Mouse (Mus musculus): ENCODE data around the gene Fam84b. TPM values are rescaled to one million over a fixed set of nuclear protein-coding genes. Genes with fewer than 3 reads are reported as not detected.
A peak's percentile ranks its signal among the peaks of the same experiment; 100 is the strongest.

Fam84b gene
- polyA plus RNA-seq, 1 experiment from 2014 or later = 11.4 TPM

GRCm38 (mm10) chr15:60837719-60838118, 15.9 kb downstream of the Fam84b start:
- DNase-seq (ENCODE audit: low spot score) (no peak), ATAC-seq (replicated peaks; ENCODE audit: low FRiP score) (no peak)
- H3K4me1 ChIP-seq (replicated peaks; ENCODE audit: control insufficient read depth, insufficient read depth, low read length) = peaks cover 23% of the 10 kb centered on the region
- H3K9me3 ChIP-seq (ENCODE audit: control insufficient read depth, low read length) = no peaks in the 10 kb centered on the region
- no peak overlapping the region for H3K9ac ChIP-seq (ENCODE audit: low read depth, low read length)
- 79% methylated on average over 9 of the region's 9 CpGs for WGBS
- no peak overlapping the region for H3K4me3 ChIP-seq (ENCODE audit: low read depth, low read length)
- H3K4me2 ChIP-seq = no peak overlapping the region
- no peak overlapping the region for H3K27ac ChIP-seq (ENCODE audit: low read depth, low read length)
- no peaks in the 10 kb centered on the region for H3K27me3 ChIP-seq (replicated peaks; ENCODE audit: control insufficient read depth, insufficient read depth, low read length)
- H3K36me3 ChIP-seq (ENCODE audit: control insufficient read depth, insufficient read depth, low read length) = no peaks in the 10 kb centered on the region

DNA sequence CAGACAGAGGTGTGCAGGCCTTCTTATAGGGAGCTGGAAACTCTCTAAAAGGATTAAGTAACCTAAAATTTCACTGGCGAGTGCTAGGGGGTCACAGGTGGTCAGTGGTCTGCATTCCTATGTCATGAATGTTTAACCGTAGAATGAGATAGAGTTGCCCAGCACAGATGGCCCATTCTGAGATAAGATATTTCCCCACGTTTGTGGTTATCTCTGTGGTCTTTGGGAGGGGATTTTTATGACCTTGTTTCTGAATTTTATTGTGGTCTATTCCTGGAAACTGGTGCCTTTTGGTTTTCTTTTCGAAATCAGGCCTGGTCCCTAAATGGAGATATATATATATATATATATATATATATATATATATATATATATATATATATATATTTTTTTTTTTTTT, 17.3 kb downstream of the Fam84b start:
- Histone ChIP-seq H3K27ac (ENCODE audit: low read depth, low read length) (no peak overlapping the region), H3K9me3 (ENCODE audit: control insufficient read depth, low read length) (no peaks in the 10 kb centered on the region), H3K36me3 (ENCODE audit: control insufficient read depth, insufficient read depth, low read length) (no peaks in the 10 kb centered on the region), H3K4me2 (no peak overlapping the region), H3K9ac (ENCODE audit: low read depth, low read length) (no peak overlapping the region), H3K4me1 (replicated peaks; ENCODE audit: control insufficient read depth, insufficient read depth, low read length) (peaks cover 23% of the 10 kb centered on the region), H3K27me3 (replicated peaks; ENCODE audit: control insufficient read depth, insufficient read depth, low read length) (no peaks in the 10 kb centered on the region), H3K4me3 (ENCODE audit: low read depth, low read length) (no peak overlapping the region)
- WGBS = 18% methylated on average over 4 of the region's 4 CpGs
- DNase-seq (ENCODE audit: low spot score) (no peak), ATAC-seq (replicated peaks; ENCODE audit: low FRiP score) (no peak)

DNA sequence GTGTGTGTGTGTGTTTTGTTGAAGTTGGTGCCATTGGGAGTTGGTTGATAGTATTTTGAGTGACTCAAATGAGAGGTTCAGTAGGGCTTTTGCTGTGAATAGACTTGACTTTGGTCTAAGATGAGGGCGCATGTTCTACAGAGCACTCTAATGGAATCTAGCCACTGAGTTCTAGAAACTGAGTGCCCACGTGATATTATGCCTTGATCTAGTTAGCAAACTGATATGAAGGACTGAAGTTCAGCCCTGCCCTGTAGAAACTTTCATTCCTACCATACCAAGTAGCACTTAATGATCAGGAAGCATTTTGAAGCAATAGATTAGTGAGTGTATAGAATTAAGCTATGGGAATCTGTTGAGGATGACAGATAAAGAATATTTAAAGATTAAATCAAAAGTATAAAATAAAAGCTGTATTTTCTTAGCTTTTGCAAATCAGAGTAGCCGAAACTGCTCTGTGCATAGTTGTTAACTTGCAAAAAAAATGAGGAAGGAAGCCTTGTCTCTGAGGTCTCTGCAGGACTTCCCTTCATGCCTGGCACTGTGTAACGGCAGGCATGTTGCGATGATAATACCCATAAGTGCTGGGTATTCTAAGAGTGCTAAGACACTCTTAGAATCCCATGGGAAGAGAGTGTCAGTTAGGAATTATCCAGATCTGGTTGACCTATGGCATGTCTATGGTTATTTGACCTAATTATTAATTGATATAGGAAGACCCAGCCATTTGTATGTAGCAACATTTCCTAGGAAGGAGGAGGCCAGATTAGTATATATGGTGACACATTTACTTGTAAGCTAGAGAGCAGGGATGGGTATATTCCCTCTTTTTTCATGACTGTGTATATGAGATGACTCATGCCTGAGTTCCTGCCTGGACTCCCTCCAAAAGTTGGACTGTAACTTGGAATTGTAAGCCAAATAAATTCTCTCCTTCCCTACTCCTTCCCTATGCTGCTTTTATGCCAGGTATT, 18.7 kb downstream of the Fam84b start:
- H3K27ac ChIP-seq (ENCODE audit: low read depth, low read length) = no peak overlapping the region
- H3K9ac ChIP-seq (ENCODE audit: low read depth, low read length) = no peak overlapping the region
- ATAC-seq (replicated peaks; ENCODE audit: low FRiP score) (no peak), DNase-seq (ENCODE audit: low spot score) (no peak)
- WGBS = 52% methylated on average over 5 of the region's 5 CpGs
- no peak overlapping the region for H3K4me2 ChIP-seq
- H3K4me3 ChIP-seq (ENCODE audit: low read depth, low read length) = no peak overlapping the region
- H3K4me1 ChIP-seq (replicated peaks; ENCODE audit: control insufficient read depth, insufficient read depth, low read length) = peaks cover 10% of the 10 kb centered on the region
- H3K27me3 ChIP-seq (replicated peaks; ENCODE audit: control insufficient read depth, insufficient read depth, low read length) = no peaks in the 10 kb centered on the region
- no peaks in the 10 kb centered on the region for H3K36me3 ChIP-seq (ENCODE audit: control insufficient read depth, insufficient read depth, low read length)
- H3K9me3 ChIP-seq (ENCODE audit: control insufficient read depth, low read length) = no peaks in the 10 kb centered on the region

- Histone ChIP-seq H3K27ac (ENCODE audit: low read depth, low read length) (no peak overlapping the region; the same call in 1 of the 2 replicates), H3K4me3 (ENCODE audit: low read depth, low read length) (no peak overlapping the region), H3K9ac (ENCODE audit: low read depth, low read length) (no peak overlapping the region), H3K9me3 (ENCODE audit: control insufficient read depth, low read length) (no peaks in the 10 kb centered on the region), H3K4me1 (replicated peaks; ENCODE audit: control insufficient read depth, insufficient read depth, low read length) (0 out of 2 replicates have a peak, but pooled peaks cover 4% of the 10 kb centered on the region), H3K36me3 (ENCODE audit: control insufficient read depth, insufficient read depth, low read length) (no peaks in the 10 kb centered on the region), H3K4me2 (no peak overlapping the region), H3K27me3 (replicated peaks; ENCODE audit: control insufficient read depth, insufficient read depth, low read length) (no peaks in the 10 kb centered on the region)
- WGBS = 25% methylated on average over 2 of the region's 2 CpGs
- ATAC-seq (replicated peaks; ENCODE audit: low FRiP score) = no peak
- DNase-seq (ENCODE audit: low spot score) = no peak
Observed at GRCm38 (mm10) chr15:60833476-60834218, 19.9 kb downstream of the Fam84b start.

DNA sequence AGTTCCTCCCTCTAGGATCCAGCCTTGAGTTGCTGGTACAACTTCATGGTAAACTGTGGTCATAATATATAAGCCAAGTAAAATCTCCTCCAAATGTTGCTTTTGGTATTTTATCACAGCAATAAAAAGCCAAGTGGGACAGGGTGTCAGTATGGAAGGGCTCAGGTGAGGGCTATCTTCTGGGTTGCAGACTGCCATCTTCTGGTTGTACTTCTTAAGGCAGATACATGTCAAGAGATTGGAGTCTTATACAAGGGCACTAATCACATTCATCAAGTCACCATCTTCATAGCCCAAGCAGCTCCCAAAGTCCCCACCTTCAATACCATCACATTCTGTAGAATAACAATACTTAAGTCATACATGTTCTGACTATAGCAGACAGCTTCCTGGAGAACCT, 21.0 kb downstream of the Fam84b start:
- no peak overlapping the region for H3K27ac ChIP-seq (ENCODE audit: low read depth, low read length)
- ATAC-seq (replicated peaks; ENCODE audit: low FRiP score) = no peak
- H3K36me3 ChIP-seq (ENCODE audit: control insufficient read depth, insufficient read depth, low read length) = no peaks in the 10 kb centered on the region
- H3K9me3 ChIP-seq (ENCODE audit: control insufficient read depth, low read length) = no peaks in the 10 kb centered on the region
- no peaks in the 10 kb centered on the region for H3K27me3 ChIP-seq (replicated peaks; ENCODE audit: control insufficient read depth, insufficient read depth, low read length)
- no peak overlapping the region for H3K9ac ChIP-seq (ENCODE audit: low read depth, low read length)
- no peak overlapping the region for H3K4me2 ChIP-seq
- 0 out of 2 replicates have a peak, but pooled peaks cover 4% of the 10 kb centered on the region for H3K4me1 ChIP-seq (replicated peaks; ENCODE audit: control insufficient read depth, insufficient read depth, low read length)
- no peak overlapping the region for H3K4me3 ChIP-seq (ENCODE audit: low read depth, low read length)
- DNase-seq (ENCODE audit: low spot score) = no peak

DNA sequence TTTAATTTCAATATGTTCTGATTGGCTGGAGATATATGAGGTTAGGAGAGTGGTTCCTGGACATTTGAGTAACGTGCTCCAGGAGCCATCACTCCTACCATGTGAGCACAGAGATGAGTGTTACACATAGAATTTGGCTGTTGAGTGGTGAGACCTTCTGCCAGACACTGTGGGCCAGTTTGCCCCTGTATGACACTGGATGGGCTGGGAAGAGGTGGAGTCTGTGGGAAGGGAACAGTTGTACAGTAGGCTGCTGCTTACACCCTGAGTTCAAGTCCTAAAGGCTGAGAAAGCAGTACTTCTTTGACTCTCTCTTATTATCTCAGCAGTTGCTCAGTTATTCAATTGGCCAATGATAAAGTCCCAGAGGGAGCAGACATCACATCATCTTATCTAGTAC, 27.4 kb downstream of the Fam84b start:
- no peaks in the 10 kb centered on the region for H3K27me3 ChIP-seq (replicated peaks; ENCODE audit: control insufficient read depth, insufficient read depth, low read length)
- no peak overlapping the region for H3K4me3 ChIP-seq (ENCODE audit: low read depth, low read length)
- H3K4me1 ChIP-seq (replicated peaks; ENCODE audit: control insufficient read depth, insufficient read depth, low read length) = peaks cover 2% of the 10 kb centered on the region; the same call in 1 of the 2 replicates
- no peaks in the 10 kb centered on the region for H3K36me3 ChIP-seq (ENCODE audit: control insufficient read depth, insufficient read depth, low read length)
- H3K4me2 ChIP-seq = no peak overlapping the region
- H3K27ac ChIP-seq (ENCODE audit: low read depth, low read length) = no peak overlapping the region
- H3K9ac ChIP-seq (ENCODE audit: low read depth, low read length) = no peak overlapping the region
- DNase-seq (ENCODE audit: low spot score) (no peak), ATAC-seq (replicated peaks; ENCODE audit: low FRiP score) (no peak)
- no peaks in the 10 kb centered on the region for H3K9me3 ChIP-seq (ENCODE audit: control insufficient read depth, low read length)
- WGBS = 43% methylated on average over 1 of the region's 1 CpGs

DNA sequence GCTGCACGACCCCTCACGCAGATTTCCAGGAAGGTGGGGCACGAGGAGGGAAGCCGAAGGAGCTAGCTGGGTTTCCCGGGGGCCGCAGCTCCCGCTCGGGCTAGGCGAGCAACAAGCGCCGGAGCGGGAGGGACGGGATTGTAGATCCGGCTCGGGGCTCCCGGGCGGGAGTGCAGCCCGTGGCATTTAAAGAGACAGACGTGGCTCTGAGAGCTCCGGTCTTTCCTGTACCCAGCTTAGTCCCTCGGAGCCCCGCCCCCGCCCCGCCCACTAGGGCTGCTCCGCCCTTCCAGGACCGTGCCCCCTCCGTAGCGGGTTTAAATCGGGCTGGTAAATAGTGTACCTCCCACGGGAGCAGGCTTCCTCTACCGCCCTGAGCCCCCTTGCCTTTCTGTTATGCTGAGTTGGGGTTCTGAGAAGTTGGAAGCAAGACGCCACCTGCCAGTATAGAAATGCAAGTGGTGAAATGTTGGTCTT, 28.8 kb downstream of the Fam84b start:
- Histone ChIP-seq H3K4me1 (replicated peaks; ENCODE audit: control insufficient read depth, insufficient read depth, low read length) (peaks cover 2% of the 10 kb centered on the region; the same call in 1 of the 2 replicates), H3K27ac (ENCODE audit: low read depth, low read length) (peak overlapping the region; percentile 28; the same call in 1 of the 2 replicates), H3K9ac (ENCODE audit: low read depth, low read length) (peak overlapping the region; percentile 69), H3K27me3 (replicated peaks; ENCODE audit: control insufficient read depth, insufficient read depth, low read length) (no peaks in the 10 kb centered on the region), H3K4me3 (ENCODE audit: low read depth, low read length) (peak overlapping the region; percentile 72), H3K36me3 (ENCODE audit: control insufficient read depth, insufficient read depth, low read length) (no peaks in the 10 kb centered on the region), H3K4me2 (peak overlapping the region; percentile 96), H3K9me3 (ENCODE audit: control insufficient read depth, low read length) (no peaks in the 10 kb centered on the region)
- peak; percentile 82 for DNase-seq (ENCODE audit: low spot score)
- under 1% methylated on average over 32 of the region's 32 CpGs for WGBS
- peak; percentile 92 for ATAC-seq (replicated peaks; ENCODE audit: low FRiP score)

- H3K4me2 ChIP-seq = peak overlapping the region; percentile 96
- peak overlapping the region; percentile 69 for H3K9ac ChIP-seq (ENCODE audit: low read depth, low read length)
- no peaks in the 10 kb centered on the region for H3K9me3 ChIP-seq (ENCODE audit: control insufficient read depth, low read length)
- ATAC-seq (replicated peaks; ENCODE audit: low FRiP score) = peak; percentile 32
- peak; percentile 48 for DNase-seq (ENCODE audit: low spot score)
- H3K27me3 ChIP-seq (replicated peaks; ENCODE audit: control insufficient read depth, insufficient read depth, low read length) = no peaks in the 10 kb centered on the region
- peak overlapping the region; percentile 28; the same call in 1 of the 2 replicates for H3K27ac ChIP-seq (ENCODE audit: low read depth, low read length)
- peaks cover 2% of the 10 kb centered on the region; the same call in 1 of the 2 replicates for H3K4me1 ChIP-seq (replicated peaks; ENCODE audit: control insufficient read depth, insufficient read depth, low read length)
- no peaks in the 10 kb centered on the region for H3K36me3 ChIP-seq (ENCODE audit: control insufficient read depth, insufficient read depth, low read length)
- under 1% methylated on average over 45 of the region's 45 CpGs for WGBS
- H3K4me3 ChIP-seq (ENCODE audit: low read depth, low read length) = peak overlapping the region; percentile 72
Observed at GRCm38 (mm10) chr15:60823870-60824709, 29.5 kb downstream of the Fam84b start.
